Mouse (Mus musculus) liver, embryonic 15.5 days (tissue): Measurements from ENCODE around the gene Olfr740. TPM values are rescaled to one million over a fixed set of nuclear protein-coding genes. Genes with fewer than 3 reads are reported as not detected.

Experiments used
- ATAC-seq: fragments of 200-750 bp; cut with Nextera tagmentation; 2 replicates; pipeline ENCODE4 v1.8.0; 2017; ENCODE audit warnings: moderate number of reproducible peaks, mild to moderate bottlenecking, moderate library complexity; ENCODE audit not compliant: insufficient read depth
- H3K27ac ChIP-seq: fragments of 300-500 bp; sonication (generic); replicated peaks from 2 replicates; pipeline ENCODE4 v1.5.1; 2015; ENCODE audit warnings: mild to moderate bottlenecking, inconsistent platforms
- H3K27me3 ChIP-seq: fragments of 300-500 bp; sonication (generic); 2 replicates; pipeline ENCODE4 v1.6.1; 2015; ENCODE audit warnings: mild to moderate bottlenecking, inconsistent platforms
- H3K36me3 ChIP-seq: fragments of 300-500 bp; sonication (generic); replicated peaks from 2 replicates; pipeline ENCODE4 v1.6.1; 2015; ENCODE audit warnings: moderate library complexity, mild to moderate bottlenecking, inconsistent platforms
- H3K4me1 ChIP-seq: fragments of 300-500 bp; sonication (generic); replicated peaks from 2 replicates; pipeline ENCODE4 v1.6.1; 2015; ENCODE audit warnings: inconsistent platforms
- H3K4me2 ChIP-seq: fragments of 300-500 bp; sonication (generic); 2 replicates; pipeline ENCODE4 v1.6.1; 2015; ENCODE audit warnings: moderate library complexity, mild to moderate bottlenecking, inconsistent platforms
- H3K4me3 ChIP-seq: fragments of 300-500 bp; sonication (generic); replicated peaks from 2 replicates; pipeline ENCODE4 v1.5.1; 2015; ENCODE audit warnings: mild to moderate bottlenecking, inconsistent platforms
- H3K9ac ChIP-seq: fragments of 300-500 bp; sonication (generic); 2 replicates; pipeline ENCODE4 v1.6.1; 2015; ENCODE audit warnings: moderate library complexity, mild to moderate bottlenecking, inconsistent platforms
- H3K9me3 ChIP-seq: fragments of 300-500 bp; sonication (generic); replicated peaks from 2 replicates; pipeline ENCODE4 v1.6.1; 2016; ENCODE audit warnings: inconsistent platforms
- WGBS: fragments of 180-500 bp; shearing (Covaris S2); methylation state at CpG from one replicate; pipeline ENCODE4 v1.1.7; 2015; ENCODE audit warnings: mixed read lengths; ENCODE audit not compliant: insufficient replicate concordance; 5-methylcytosine and 5-hydroxymethylcytosine counted together
- polyA plus RNA-seq: library from polyadenylated mRNA; unstranded; fragments of >200 nt; fragmentation: Nextera tagmentation; extraction: Ambion mirVana; gene quantifications from 2 replicates; pipeline ENCODE4 v1.2.1, GENCODE M21; 2015

Olfr740 gene
- not detected in 2 replicates for polyA plus RNA-seq

DNA sequence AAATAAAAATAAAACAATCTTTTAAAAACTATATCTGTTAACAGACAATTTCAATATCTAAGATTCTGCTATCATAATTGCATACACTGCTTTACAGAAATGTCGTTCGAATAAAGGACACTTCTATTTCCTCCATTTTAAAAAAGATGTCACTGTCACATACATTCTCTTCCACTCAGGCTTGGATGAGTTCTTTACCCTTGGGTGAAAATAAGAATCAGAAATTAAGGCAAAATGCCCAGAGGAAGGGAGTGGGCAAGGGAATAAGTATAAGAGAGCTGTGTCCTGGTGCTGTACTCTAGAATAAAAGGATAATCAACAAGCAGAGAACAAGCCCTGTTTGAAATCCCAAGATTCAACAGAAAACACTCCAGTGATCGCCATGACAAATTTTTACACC lies at the start of gene Olfr740:
Gene Olfr740 (plus strand): TSS at position 301 of the 400 bp plus-strand sequence.
- no peak for ATAC-seq
- Histone ChIP-seq H3K9me3 (no peaks in the 10 kb centered on the region), H3K4me1 (no peaks in the 10 kb centered on the region), H3K9ac (no peak within 1 kb of the TSS), H3K36me3 (no peaks in the 10 kb centered on the region), H3K27ac (no peak within 1 kb of the TSS), H3K4me3 (no peak within 1 kb of the TSS), H3K4me2 (no peak within 1 kb of the TSS), H3K27me3 (no peaks in the 10 kb centered on the region)
- 56% methylated on average over 3 of the region's 3 CpGs for WGBS

DNA sequence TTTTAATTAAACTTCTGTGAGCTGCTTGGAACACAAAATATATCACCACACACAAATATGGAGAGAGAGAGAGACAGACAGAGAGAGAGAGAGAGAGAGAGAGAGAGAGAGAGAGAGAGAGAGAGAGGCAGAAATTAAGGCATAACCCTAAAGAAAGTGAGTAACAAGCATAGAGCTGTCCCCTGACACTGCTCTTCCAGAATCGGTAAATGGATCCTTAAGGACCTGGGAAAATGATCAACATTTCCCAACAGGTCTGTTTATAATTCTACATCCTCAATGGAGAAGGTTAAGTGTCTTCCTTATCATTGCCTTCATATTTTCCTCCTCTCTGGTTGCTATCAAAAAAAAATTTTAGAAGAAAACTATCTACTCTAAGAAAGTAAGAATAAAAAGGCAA lies 38.1 kb upstream of the Olfr740 start, which contains the start of gene Olfr738:
Gene Olfr738 (plus strand): TSS at position 301 of the 400 bp plus-strand sequence.
- no peaks in the 10 kb centered on the region for H3K9me3 ChIP-seq
- ATAC-seq, result no peak
- no peak within 1 kb of the TSS for H3K4me3 ChIP-seq
- no peak within 1 kb of the TSS for H3K9ac ChIP-seq
- H3K36me3 ChIP-seq, result no peaks in the 10 kb centered on the region
- no peak within 1 kb of the TSS for H3K4me2 ChIP-seq
- WGBS, result 65% methylated on average over 1 of the region's 1 CpGs
- H3K4me1 ChIP-seq, result no peaks in the 10 kb centered on the region
- H3K27ac ChIP-seq, result no peak within 1 kb of the TSS
- no peaks in the 10 kb centered on the region for H3K27me3 ChIP-seq

DNA sequence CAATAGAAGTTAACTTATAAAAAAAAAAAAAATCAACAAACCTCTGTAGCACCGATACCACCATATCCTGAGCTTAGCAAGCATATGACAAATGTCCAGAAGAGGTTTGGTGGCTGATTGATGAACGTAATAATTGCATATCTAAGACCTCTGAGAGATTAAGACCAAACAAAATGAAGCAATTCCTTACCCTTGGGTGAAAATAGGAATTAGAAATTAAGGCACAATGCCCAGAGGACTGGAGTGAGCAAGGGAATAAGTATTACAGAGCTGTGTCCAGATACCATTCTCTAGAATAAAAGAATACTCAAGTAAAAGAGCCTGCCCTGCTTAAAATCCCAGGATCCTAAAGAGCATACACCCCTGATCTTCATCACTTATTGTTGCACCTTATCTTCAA lies 27.0 kb upstream of the Olfr740 start, which contains the start of gene Olfr739:
Gene Olfr739 (plus strand): TSS at position 301 of the 400 bp plus-strand sequence.
- no peak for ATAC-seq
- H3K36me3 ChIP-seq, result no peaks in the 10 kb centered on the region
- no peaks in the 10 kb centered on the region for H3K4me1 ChIP-seq
- no peak within 1 kb of the TSS for H3K9ac ChIP-seq
- WGBS, result 44% methylated on average over 2 of the region's 2 CpGs
- no peak within 1 kb of the TSS for H3K4me3 ChIP-seq
- H3K27ac ChIP-seq, result no peak within 1 kb of the TSS
- H3K9me3 ChIP-seq, result no peaks in the 10 kb centered on the region
- H3K27me3 ChIP-seq, result no peaks in the 10 kb centered on the region
- no peak within 1 kb of the TSS for H3K4me2 ChIP-seq

DNA sequence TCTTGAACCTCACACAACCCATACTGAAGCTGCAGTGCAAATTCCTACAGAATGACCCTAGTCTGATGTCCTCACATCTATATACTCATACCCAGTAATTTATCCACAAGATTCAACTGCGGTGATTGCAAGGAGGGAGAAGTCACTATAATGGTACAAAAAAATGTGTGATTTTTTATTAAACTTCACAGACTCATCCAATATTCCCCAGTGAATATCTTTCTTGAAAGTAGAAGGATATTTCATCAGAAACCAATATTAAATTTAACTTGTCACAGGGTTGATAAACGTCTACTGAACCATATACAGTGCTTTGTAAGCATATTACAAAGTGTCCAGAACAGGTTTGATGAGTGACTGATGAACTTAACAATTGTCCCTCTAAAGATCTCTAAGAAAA lies 27.1 kb downstream of the Olfr740 start, which contains the start of gene Olfr741:
Gene Olfr741 (plus strand): TSS at position 301 of the 400 bp plus-strand sequence.
- Histone ChIP-seq H3K9me3 (no peaks in the 10 kb centered on the region), H3K27me3 (no peaks in the 10 kb centered on the region), H3K4me2 (no peak within 1 kb of the TSS), H3K4me3 (no peak within 1 kb of the TSS), H3K4me1 (no peaks in the 10 kb centered on the region), H3K27ac (no peak within 1 kb of the TSS), H3K36me3 (no peaks in the 10 kb centered on the region), H3K9ac (no peak within 1 kb of the TSS)
- 55% methylated on average over 2 of the region's 2 CpGs for WGBS
- no peak for ATAC-seq

DNA sequence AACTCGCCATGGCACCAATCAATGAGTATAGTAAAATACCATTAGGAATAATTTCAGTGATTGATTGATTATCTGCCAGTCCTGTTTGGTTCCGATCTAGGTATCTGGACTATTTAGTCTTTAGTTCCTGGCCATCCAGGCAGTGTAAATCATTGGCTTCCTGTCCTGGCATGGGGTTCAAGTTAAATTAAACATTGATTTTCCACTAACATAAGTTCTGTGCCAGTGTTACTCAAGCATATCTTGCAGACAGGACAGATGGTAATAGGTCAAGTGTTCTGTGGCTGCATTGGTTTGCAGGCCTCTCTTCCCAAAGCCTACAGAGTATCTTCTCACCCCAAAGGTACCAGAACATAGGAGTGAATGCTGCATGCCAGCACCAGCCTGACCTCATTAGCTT lies 33.1 kb downstream of the Olfr740 start:
- Histone ChIP-seq H3K27ac (no peak overlapping the region), H3K9ac (no peak overlapping the region), H3K9me3 (no peaks in the 10 kb centered on the region), H3K4me3 (no peak overlapping the region), H3K4me1 (no peaks in the 10 kb centered on the region), H3K36me3 (no peaks in the 10 kb centered on the region), H3K4me2 (no peak overlapping the region), H3K27me3 (no peaks in the 10 kb centered on the region)
- ATAC-seq, result no peak
- 51% methylated on average over 2 of the region's 2 CpGs for WGBS

DNA sequence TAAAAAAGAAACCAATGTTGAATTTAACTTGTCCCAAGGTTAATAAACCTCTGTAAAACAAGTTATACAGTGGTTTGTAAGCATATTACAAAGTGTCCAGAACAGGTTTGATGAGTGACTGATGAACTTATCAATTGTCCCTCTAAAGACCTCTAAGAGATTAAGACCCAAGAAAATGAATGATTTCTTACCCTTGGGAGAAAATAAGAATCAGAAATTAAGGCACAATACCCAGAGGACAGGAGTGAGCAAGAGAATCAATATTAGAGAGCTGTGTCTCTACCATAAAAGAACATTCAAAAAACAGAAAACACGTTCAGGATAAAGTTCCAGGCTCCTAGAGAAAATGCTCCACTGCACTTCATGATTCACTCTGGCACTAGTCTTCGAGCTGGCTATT lies 58.0 kb downstream of the Olfr740 start, which contains the start of gene Olfr742:
Gene Olfr742 (plus strand): TSS at position 301 of the 400 bp plus-strand sequence.
- H3K27ac ChIP-seq, result no peak within 1 kb of the TSS
- no peak for ATAC-seq
- H3K4me3 ChIP-seq, result no peak within 1 kb of the TSS
- H3K4me1 ChIP-seq, result no peaks in the 10 kb centered on the region
- H3K36me3 ChIP-seq, result no peaks in the 10 kb centered on the region
- H3K4me2 ChIP-seq, result no peak within 1 kb of the TSS
- H3K9me3 ChIP-seq, result no peaks in the 10 kb centered on the region
- WGBS, result 30% methylated on average over 2 of the region's 2 CpGs
- no peaks in the 10 kb centered on the region for H3K27me3 ChIP-seq
- H3K9ac ChIP-seq, result no peak within 1 kb of the TSS

Other genes with a start within 250 kb of the Olfr740 start
- gene Olfr731, start 203.7 kb upstream of the Olfr740 start, polyA plus RNA-seq, result not detected in 2 replicates
- gene Olfr732, start 161.3 kb upstream of the Olfr740 start, polyA plus RNA-seq, result not detected in 2 replicates
- gene Olfr733, start 144.0 kb upstream of the Olfr740 start, polyA plus RNA-seq, result not detected in 2 replicates
- not detected in 2 replicates for gene Olfr734, start 118.8 kb upstream of the Olfr740 start, polyA plus RNA-seq
- gene Olfr735, start 96.7 kb upstream of the Olfr740 start, polyA plus RNA-seq, result not detected in 2 replicates
- gene Tlr11, start 87.6 kb upstream of the Olfr740 start, polyA plus RNA-seq, result 0.03 TPM in 1 of 2 replicates, not detected in the other
- not detected in 2 replicates for gene Olfr736, start 64.4 kb upstream of the Olfr740 start, polyA plus RNA-seq
- not detected in 2 replicates for gene Olfr738, start 38.0 kb upstream of the Olfr740 start, polyA plus RNA-seq
- gene Olfr739, start 26.9 kb upstream of the Olfr740 start, polyA plus RNA-seq, result not detected in 2 replicates
- gene Olfr741, start 27.2 kb downstream of the Olfr740 start, polyA plus RNA-seq, result not detected in 2 replicates
- gene Olfr742, start 58.1 kb downstream of the Olfr740 start, polyA plus RNA-seq, result not detected in 2 replicates
- not detected in 2 replicates for gene Olfr743, start 76.3 kb downstream of the Olfr740 start, polyA plus RNA-seq
- not detected in 2 replicates for gene Olfr744, start 169.3 kb downstream of the Olfr740 start, polyA plus RNA-seq
- not detected in 2 replicates for gene Olfr745, start 193.8 kb downstream of the Olfr740 start, polyA plus RNA-seq
- gene Olfr746, start 201.5 kb downstream of the Olfr740 start, polyA plus RNA-seq, result not detected in 2 replicates
- not detected in 2 replicates for gene Olfr747, start 247.7 kb downstream of the Olfr740 start, polyA plus RNA-seq